Mouse (Mus musculus) embryonic stem cell, embryonic (primary cell): Measurements from ENCODE around the gene Dhrs7b.

Experiments
- CTCF ChIA-PET, 4 experiments: fragments of 300-600 bp in 2 of 4; fragments of 350-600 bp in 2 of 4; sonication (Branson Sonifier 250); formaldehyde crosslinking; loops; one replicate each; lab custom pipeline; 2022; ENCODE audit warnings: inconsistent platforms in 2 of 4; lab: Charles Lee
- POLR2A ChIA-PET, 4 experiments: fragments of 300-600 bp in 2 of 4; fragments of 350-600 bp in 2 of 4; sonication (Branson Sonifier 250); formaldehyde crosslinking; loops; one replicate each; lab custom pipeline; 2022; ENCODE audit warnings: antibody characterized with exemption in 4 of 4, inconsistent platforms in 1 of 4; lab: Charles Lee

Gene Dhrs7b

DNA sequence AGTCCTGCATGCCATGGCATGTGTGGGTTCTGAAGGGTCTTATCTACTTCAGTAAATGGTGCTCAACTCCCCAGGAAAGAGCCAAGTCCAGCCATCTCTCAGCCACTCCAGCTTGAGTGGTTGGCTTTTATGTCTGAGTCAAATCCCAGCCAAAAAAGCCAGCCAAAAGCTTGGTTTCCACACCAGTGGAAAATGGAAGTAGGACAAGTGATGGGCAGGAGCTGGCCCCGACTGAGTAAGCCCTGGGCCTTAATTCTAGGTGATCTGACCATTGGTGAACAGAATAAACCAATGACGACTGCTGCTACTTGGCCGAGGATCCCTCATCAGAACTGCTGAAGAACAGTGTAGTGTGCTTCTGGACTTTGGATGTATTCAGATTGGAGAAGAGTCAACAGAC, 37.0 kb downstream of the Dhrs7b start:
- ChIA-PET CTCF (no interaction called here), POLR2A (interaction anchor here in 2 of 4 experiments (1.3 to 6.8 kb wide), 8 partner anchors 8 to 57 kb away, joined by 3 to 147 read pairs (median 6); partner anchors contain the start of genes Tmem11 (in 2 of the 2) and Shmt1 (in 1 of the 2))

DNA sequence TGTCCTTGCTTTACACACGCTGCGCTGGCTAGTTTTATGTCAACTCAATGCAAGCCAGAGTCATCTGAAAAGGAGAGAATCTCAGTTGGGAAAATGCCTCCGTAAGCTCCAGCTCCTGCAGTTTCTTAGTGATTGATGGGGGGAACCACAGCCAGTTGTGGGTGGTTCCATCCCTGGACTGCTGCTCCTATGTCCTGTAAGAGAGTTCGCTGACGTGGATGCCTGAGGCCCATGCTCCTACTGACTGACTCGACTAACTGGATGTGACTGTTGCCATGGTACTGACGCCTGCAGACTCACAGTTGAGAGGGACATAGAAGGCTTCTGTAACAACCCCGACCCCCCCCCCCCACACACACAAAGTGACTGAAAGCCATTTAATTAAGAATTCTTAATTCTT, 37.5 kb downstream of the Dhrs7b start:
- ChIA-PET CTCF (no interaction called here), POLR2A (interaction anchor here in 2 of 4 experiments (1.3 to 6.8 kb wide), 7 partner anchors 7 to 57 kb away, joined by 3 to 147 read pairs (median 4); partner anchors contain the start of genes Shmt1 (in 1 of the 2) and Tmem11 (in 1 of the 2))

DNA sequence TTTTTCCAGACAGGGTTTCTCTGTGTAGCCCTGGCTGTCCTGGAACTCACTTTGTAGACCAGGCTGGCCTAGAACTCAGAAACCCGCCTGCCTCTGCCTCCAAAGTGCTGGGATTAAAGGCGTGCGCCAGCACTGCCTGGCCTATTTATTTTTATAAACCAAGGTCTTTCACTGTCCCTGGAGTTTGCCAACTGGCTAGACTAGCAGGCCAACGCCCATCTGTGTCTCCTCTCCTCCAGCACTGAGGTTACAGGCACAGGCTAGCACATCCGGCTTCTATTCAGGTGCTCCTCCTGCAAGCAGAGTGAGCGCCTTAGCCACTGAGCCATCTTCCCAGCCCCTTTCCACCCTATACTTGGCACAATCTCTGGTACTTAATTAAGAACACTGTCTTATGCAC, 39.0 kb downstream of the Dhrs7b start:
- ChIA-PET POLR2A (interaction anchor here in 2 of 4 experiments (0.6 to 2.6 kb wide), 6 partner anchors 8 to 24 kb away, joined by 3 to 12 read pairs (median 6); partner anchors contain the start of gene Tmem11 (in 2 of the 2)), CTCF (interaction anchor here in 1 of 4 experiments (1.0 kb wide), 1 partner anchor 15 kb away, joined by 3 read pairs; no protein-coding TSS in a partner anchor)

DNA sequence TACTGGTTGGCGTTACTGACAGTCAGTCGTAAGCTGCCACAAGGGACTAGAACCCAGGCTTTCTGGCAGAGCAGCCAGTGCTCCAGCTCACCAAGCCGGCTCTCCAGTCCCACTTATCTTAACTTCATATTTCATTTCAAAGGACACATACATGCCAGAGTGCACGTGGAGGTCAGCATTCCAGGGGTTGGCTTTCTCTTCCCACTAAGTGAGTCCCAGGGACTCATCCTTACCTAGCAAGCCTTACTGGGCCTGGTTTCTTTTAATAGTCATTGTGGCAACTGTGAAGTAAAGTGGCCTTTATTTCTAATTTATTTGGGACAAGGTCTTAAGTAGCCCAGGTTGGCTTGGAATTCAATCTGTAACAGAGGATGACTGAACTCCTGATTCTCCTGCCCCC, 41.0 kb downstream of the Dhrs7b start:
- ChIA-PET POLR2A (interaction anchor here in 2 of 4 experiments (0.6 to 9.3 kb wide), 24 partner anchors 7 to 334 kb away, joined by 3 to 147 read pairs (median 4); partner anchors contain the start of genes Dhrs7b (in 2 of the 2), Shmt1 (in 2 of the 2) and Kcnj12 (in 1 of the 2)), CTCF (interaction anchor here in 1 of 4 experiments (0.7 kb wide), 1 partner anchor 661 kb away, joined by 3 read pairs; no protein-coding TSS in a partner anchor)

DNA sequence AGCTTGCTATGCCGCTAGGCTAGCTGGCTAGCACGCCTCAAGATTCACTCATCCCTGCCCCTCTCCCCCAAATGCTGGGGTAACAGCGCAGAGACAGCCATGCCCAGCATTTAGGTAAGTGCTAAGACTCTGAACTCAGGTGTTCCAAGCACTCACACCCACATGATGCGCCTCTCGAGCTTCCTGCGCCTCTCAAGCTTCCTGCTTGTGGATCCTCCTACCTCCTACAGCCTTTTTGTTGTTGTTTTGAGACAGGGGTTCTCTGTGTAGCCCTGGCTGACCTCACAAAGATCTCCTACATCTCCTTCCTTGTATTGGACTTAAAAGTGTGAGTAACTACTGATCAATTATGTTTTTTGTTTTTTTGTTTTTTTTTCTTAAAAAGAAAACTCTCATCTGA, 42.7 kb downstream of the Dhrs7b start:
- ChIA-PET POLR2A (interaction anchor here (0.7 to 9.3 kb wide), 31 partner anchors 8 to 337 kb away, joined by 3 to 147 read pairs (median 4); partner anchors contain the start of genes Dhrs7b (in 2 of the 4), Alkbh5 (in 1 of the 4), Kcnj12 (in 1 of the 4) and Natd1 (in 1 of the 4)), CTCF (interaction anchor here in 1 of 4 experiments (0.5 kb wide), 1 partner anchor 101 kb away, joined by 8 read pairs; no protein-coding TSS in a partner anchor)

DNA sequence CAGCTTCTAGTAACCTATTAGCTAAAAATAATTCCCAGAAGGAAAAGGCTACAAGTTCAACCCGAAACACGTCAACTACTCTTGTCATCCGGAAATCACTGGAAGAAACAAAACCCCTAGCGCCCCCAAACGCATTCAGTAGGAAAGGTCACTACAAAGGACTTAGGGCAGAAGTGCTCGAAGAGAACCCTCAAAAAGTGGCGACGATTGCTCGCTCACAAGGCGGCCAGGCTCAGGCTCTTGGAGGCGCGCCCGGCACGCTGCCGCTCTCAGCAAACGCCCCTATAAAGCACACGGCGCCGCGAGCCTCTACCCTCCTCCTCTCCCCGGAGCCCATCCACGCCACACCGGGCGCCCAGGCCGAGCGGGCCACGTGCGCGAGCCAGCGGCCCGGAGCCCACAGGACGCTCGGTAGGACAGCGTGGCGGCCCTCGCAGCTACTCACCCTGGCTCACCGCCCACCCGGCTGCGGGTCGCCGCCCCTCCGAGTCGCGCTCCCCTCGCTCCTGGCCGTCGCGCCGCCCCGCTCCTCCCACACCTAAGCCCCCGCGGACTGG, 47.7 kb downstream of the Dhrs7b start:
- ChIA-PET CTCF (interaction anchor here in 2 of 4 experiments (0.7 to 2.4 kb wide), 6 partner anchors 36 to 78 kb away, joined by 3 to 14 read pairs (median 4); partner anchors contain the start of gene Dhrs7b (in 1 of the 2)), POLR2A (interaction anchor here in 3 of 4 experiments (0.6 to 9.3 kb wide), 64 partner anchors 8 to 700 kb away, joined by 3 to 147 read pairs (median 6); partner anchors contain the start of genes Dhrs7b (in 3 of the 3), Shmt1 (in 3 of the 3), Gid4 (in 1 of the 3) and Llgl1 (in 1 of the 3))

DNA sequence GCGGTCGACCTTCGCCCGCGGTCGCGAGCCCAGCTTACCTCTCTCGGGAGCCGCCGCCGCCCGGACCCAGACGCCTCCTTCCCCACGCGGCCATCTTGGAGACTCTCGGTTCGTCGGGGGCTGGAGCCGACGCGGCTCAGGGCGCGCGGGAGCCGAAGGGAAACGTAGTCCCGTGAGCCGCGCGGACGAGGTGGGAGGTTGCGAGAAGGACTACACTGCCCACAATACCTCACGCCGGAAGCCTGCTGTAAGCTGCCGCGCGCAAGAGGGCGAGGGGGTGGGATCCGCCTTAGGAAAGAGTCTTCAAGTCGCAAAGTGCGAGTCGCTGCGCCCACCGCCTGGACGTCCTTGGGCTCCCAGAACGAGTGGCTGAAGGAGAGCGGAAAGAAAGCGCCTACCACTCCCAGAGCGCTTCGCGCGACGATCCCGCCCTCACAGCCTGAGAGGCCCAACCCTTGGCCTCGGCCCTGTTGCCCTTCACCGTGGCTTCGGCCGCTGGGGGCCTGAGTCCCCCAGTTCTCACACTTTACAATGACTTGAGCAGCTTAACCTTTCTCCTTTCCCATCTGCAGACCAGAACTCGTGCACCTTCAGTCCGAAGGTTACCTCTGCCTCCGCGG, 48.4 kb downstream of the Dhrs7b start, which contains the start of gene Tmem11:
Tmem11 (minus strand) TSS at position 598 of the 620 bp plus-strand sequence.
- CTCF ChIA-PET: interaction anchor here (0.5 to 2.4 kb wide), 25 partner anchors 13 to 401 kb away, joined by 3 to 14 read pairs (median 3); partner anchors contain the start of genes Dhrs7b (in 2 of the 4), Map2k3 (in 1 of the 4), Natd1 (in 1 of the 4) and Shmt1 (in 1 of the 4)
- POLR2A ChIA-PET: interaction anchor here (0.5 to 9.3 kb wide), 83 partner anchors 8 to 773 kb away, joined by 3 to 147 read pairs (median 5); partner anchors contain the start of genes Dhrs7b (in 3 of the 4), Shmt1 (in 3 of the 4), Map2k3 (in 2 of the 4) and Drg2 (in 1 of the 4)

DNA sequence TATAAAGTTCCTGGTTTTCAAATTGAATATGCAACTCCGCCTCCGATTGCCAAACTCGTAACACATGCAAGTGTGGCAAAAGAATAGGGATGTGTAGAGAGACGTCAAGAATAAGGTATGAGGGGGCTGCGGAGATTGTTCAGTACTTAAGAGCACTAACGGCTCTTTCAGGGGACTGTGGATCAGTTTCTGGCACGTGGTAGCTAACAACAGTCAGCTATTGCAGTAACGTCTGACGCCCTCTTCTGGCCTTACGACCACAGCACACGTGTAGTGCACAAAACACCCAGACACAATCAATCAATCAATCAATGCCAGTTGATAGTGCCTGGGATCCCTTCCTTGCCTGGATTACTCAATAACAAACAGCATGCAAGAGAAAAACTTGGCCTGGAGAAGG, 49.0 kb downstream of the Dhrs7b start:
- POLR2A ChIA-PET: interaction anchor here (0.5 to 9.3 kb wide), 83 partner anchors 8 to 773 kb away, joined by 3 to 147 read pairs (median 5); partner anchors contain the start of genes Map2k3 (in 3 of the 4), Shmt1 (in 3 of the 4), Dhrs7b (in 2 of the 4) and Drg2 (in 1 of the 4)

DNA sequence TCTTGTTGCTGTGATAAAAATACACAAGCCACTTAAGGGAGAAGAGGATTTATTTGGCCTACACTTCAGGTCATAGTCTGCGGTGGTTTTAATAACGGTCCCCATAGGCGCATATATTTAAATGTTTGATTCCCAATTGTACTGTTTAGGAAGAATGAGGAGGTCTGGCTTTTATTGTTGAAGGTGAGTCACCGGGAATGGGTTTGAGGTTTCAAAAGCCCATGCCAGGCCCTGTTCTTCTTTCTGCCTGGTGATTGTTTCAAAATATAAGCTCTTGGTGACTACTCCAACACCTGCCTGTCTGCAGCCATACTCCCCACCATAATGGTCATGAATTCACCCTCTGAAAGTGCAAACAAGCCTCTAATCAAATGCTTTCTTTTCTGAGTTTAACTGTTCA, 50.1 kb downstream of the Dhrs7b start:
- ChIA-PET POLR2A (interaction anchor here in 3 of 4 experiments (0.9 to 7.5 kb wide), 18 partner anchors 9 to 775 kb away, joined by 3 to 54 read pairs (median 6); partner anchors contain the start of genes Map2k3 (in 3 of the 3), Shmt1 (in 2 of the 3), Dhrs7b (in 1 of the 3) and Natd1 (in 1 of the 3)), CTCF (interaction anchor here in 3 of 4 experiments (0.6 to 2.4 kb wide), 6 partner anchors 10 to 436 kb away, joined by 3 to 10 read pairs (median 6); no protein-coding TSS in a partner anchor)

More for the DNA sequence above, 49.0 kb downstream of the Dhrs7b start:
- CTCF ChIA-PET: interaction anchor here (0.5 to 2.4 kb wide), 26 partner anchors 13 to 473 kb away, joined by 3 to 14 read pairs (median 4); partner anchors contain the start of genes Dhrs7b (in 2 of the 4), Map2k3 (in 1 of the 4), Natd1 (in 1 of the 4) and Shmt1 (in 1 of the 4)

DNA sequence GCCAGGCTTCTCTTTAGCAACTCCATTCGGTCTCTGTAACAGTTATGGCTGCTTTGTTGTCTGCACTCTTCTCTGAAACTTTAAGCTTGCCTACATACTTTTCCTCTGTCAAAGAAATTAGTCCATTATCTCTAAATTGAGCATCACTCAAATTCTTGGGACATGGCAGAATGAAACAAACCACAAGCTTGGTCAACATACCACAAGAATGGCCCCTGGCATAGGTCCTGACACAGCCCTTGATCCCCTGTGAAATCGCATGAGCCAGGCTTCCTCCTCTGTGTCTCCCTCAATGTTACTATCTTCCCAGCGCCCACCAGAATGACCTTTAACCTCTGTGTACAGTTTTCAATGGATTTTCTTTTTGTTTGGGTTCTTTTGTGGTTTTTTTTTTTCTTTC, 52.0 kb downstream of the Dhrs7b start:
- POLR2A ChIA-PET: interaction anchor here in 2 of 4 experiments (0.5 to 3.0 kb wide), 8 partner anchors 9 to 706 kb away, joined by 3 to 12 read pairs (median 4); partner anchors contain the start of genes Dhrs7b (in 1 of the 2) and Shmt1 (in 1 of the 2)

DNA sequence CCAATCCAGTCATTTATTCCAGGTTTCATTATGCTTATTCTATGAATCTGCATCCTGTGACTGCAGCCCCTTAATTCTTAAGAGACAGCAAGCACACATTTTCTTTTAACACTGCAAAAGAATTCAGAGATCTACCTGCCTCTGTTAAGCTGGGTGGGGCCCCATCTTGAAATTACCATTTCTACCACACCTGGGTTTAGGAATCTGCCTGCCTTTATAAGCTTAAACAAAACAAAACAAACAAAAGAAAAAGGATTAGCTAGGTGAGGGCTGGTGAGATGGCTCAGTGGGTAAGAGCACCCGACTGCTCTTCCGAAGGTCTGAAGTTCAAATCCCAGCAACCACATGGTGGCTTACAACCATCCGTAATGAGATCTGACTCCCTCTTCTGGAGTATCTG, 56.6 kb downstream of the Dhrs7b start:
- CTCF ChIA-PET: interaction anchor here (0.6 to 1.2 kb wide), 12 partner anchors 20 to 159 kb away, joined by 3 to 12 read pairs (median 4); partner anchors contain the start of gene Mief2 (in 1 of the 4)
- POLR2A ChIA-PET: interaction anchor here (0.6 to 3.7 kb wide), 52 partner anchors 8 to 772 kb away, joined by 3 to 40 read pairs (median 5); partner anchors contain the start of genes Tmem11 (in 3 of the 4), Natd1 (in 2 of the 4), Dhrs7b (in 1 of the 4) and Flii (in 1 of the 4)

More for the DNA sequence above, 52.0 kb downstream of the Dhrs7b start:
- CTCF ChIA-PET: no interaction called here

DNA sequence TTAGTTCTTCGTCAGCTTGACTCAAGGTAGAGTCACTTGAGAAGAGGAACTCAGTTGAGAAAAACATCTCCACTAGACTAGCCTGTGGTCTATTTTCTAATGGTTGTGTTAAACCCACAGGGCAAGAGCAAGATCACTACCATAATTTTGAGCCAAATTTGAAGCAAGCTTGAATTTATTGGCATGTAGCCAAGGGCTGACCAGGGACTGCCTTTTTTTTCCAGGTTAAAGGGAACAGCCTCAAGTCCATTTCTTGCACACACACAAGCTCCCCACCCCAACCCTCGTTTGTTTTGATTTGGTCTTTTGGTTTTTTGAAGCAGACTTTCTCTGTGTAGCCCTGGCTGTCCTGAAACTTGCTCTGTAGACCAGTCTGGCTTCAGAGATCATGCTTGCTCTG, 59.4 kb downstream of the Dhrs7b start:
- POLR2A ChIA-PET: interaction anchor here in 2 of 4 experiments (0.9 to 1.7 kb wide), 7 partner anchors 9 to 66 kb away, joined by 3 to 7 read pairs (median 3); partner anchors contain the start of genes Tmem11 (in 2 of the 2) and Dhrs7b (in 1 of the 2)
- CTCF ChIA-PET: no interaction called here

DNA sequence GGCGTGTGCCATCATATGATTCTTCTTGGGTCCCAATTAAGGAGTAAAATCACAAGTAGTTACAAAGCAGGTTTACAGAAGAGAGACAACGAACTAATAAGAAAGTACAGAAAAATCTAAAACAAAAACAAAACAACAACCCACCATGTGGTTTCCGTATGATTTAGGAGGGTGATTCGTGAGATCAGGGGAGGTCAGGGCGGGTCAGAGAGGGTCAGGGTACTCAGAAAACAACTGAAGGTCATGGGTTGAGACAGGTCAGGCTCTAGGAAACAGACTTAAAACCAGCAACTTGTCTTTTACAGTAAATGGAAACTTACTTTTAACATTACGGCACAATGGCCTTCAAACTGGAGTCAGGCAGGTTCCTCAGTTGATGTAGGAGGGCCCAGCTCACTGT, 59.9 kb downstream of the Dhrs7b start:
- POLR2A ChIA-PET: interaction anchor here in 3 of 4 experiments (0.5 to 1.7 kb wide), 8 partner anchors 11 to 353 kb away, joined by 3 to 7 read pairs (median 3); partner anchors contain the start of genes Tmem11 (in 2 of the 3) and Dhrs7b (in 1 of the 3)
- CTCF ChIA-PET: interaction anchor here in 1 of 4 experiments (0.6 kb wide), 1 partner anchor 10 kb away, joined by 4 read pairs; no protein-coding TSS in a partner anchor

DNA sequence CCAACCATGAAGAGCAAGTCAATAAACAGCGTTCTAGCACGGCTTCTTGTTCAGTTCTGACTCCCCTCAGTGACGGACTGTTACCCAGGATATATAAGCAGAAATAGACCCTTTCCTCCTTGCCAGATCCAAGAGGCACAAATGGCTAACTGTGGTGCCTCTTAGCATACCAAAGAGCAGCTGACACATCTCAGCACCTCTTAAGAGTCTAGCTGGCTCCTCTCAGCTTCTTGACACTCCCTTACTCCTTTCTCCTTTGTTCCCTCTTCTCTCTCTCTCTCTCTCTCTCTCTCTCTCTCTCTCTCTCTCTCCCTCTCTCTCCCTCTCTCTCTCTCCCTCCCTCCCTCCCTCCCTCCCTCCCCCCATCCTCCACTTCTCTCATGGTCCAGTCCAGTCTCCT, 60.3 kb downstream of the Dhrs7b start:
- ChIA-PET POLR2A (interaction anchor here in 3 of 4 experiments (0.5 to 1.7 kb wide), 8 partner anchors 11 to 353 kb away, joined by 3 to 7 read pairs (median 3); partner anchors contain the start of genes Tmem11 (in 2 of the 3) and Dhrs7b (in 1 of the 3)), CTCF (interaction anchor here in 1 of 4 experiments (0.6 kb wide), 1 partner anchor 10 kb away, joined by 4 read pairs; no protein-coding TSS in a partner anchor)

DNA sequence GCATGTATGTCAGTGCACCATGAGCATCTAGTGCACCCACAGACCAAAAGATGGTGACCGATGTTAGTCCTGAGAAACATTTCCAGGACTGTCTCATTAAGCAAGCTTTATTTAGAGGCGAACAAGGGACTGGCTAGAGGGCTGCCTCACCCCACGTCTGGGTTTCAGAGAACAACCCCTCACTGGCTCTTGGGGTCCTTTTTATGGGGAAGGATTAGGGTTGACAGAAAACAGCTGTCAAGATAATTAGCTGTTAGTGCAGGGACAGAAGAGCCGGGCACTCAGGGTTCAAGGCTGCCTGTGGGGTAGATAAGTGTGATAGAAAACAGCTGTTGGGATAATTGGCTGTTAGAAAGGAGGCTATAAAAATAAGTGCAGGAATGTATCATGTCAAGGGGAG, 65.5 kb downstream of the Dhrs7b start:
- POLR2A ChIA-PET: interaction anchor here in 3 of 4 experiments (0.6 to 3.3 kb wide), 8 partner anchors 9 to 615 kb away, joined by 3 to 14 read pairs (median 4); partner anchors contain the start of genes Dhrs7b (in 1 of the 3), Map2k3 (in 1 of the 3) and Tmem11 (in 1 of the 3)
- CTCF ChIA-PET: interaction anchor here in 1 of 4 experiments (0.8 kb wide), 1 partner anchor 16 kb away, joined by 3 read pairs; the partner anchor contains the start of gene Tmem11

DNA sequence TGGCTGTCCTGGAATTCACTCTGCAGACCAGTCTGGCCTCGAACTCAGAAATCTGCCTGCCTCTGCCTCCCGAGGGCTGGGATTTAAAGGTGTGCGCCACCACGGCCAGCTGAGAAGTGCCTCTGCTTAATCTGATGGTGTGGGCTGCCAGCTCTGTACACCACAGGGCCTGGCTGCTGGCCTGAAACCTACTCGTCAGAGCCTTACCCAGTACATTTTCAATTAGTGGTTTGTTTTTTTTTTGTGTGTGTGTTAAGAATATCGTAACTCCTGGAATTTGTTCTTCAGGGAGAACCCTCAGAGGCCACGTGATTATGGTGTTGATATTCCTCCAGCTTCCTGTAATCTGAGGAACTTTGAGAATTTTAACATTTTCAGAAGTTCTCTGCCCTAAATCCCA, 71.6 kb downstream of the Dhrs7b start:
- POLR2A ChIA-PET: interaction anchor here in 2 of 4 experiments (1.0 to 4.5 kb wide), 9 partner anchors 9 to 72 kb away, joined by 4 to 21 read pairs (median 6); partner anchors contain the start of genes Natd1 (in 2 of the 2), Dhrs7b (in 1 of the 2), Map2k3 (in 1 of the 2) and Tmem11 (in 1 of the 2)
- CTCF ChIA-PET: no interaction called here
